Mouse (Mus musculus): Measurements from ENCODE around the gene Aars2. TPM values are rescaled to one million over a fixed set of nuclear protein-coding genes. Genes with fewer than 3 reads are reported as not detected.

Gene Aars2
- polyA plus RNA-seq, 1 experiment: 70.9 TPM

GRCm38 (mm10) chr17:45526571-45526970, 19.9 kb downstream of the Aars2 start:
- no peaks in the 10 kb centered on the region for H3K27me3 ChIP-seq (ENCODE audit: control insufficient read depth, insufficient read depth, low read length)
- no peak overlapping the region for H3K27ac ChIP-seq (ENCODE audit: control insufficient read depth, insufficient read depth, low read length)
- WGBS: 54% methylated on average over 5 of the region's 5 CpGs
- DNase-seq: no peak
- H3K4me1 ChIP-seq (replicated peaks; ENCODE audit: control insufficient read depth, insufficient read depth, low read length): peaks cover 10% of the 10 kb centered on the region
- H3K36me3 ChIP-seq (ENCODE audit: control insufficient read depth, insufficient read depth, low read length): no peaks in the 10 kb centered on the region
- TF ChIP-seq POLR2A (IDR thresholded peaks at IDR 0.05; ENCODE audit: control insufficient read depth, extremely low read depth, insufficient read depth, low read length, poor library complexity): no peak
- TF ChIP-seq CTCF (IDR thresholded peaks at IDR 0.05; ENCODE audit: borderline replicate concordance, control insufficient read depth, extremely low read depth, insufficient read depth, low read length, poor library complexity): no peak
- no peak overlapping the region for H3K4me3 ChIP-seq (ENCODE audit: control insufficient read depth, insufficient read depth, low read length)

- Histone ChIP-seq H3K27me3 (ENCODE audit: control insufficient read depth, insufficient read depth, low read length) (peaks cover 2% of the 10 kb centered on the region; the same call in 1 of the 2 replicates), H3K4me1 (replicated peaks; ENCODE audit: control insufficient read depth, insufficient read depth, low read length) (no peaks in the 10 kb centered on the region), H3K36me3 (ENCODE audit: control insufficient read depth, insufficient read depth, low read length) (no peaks in the 10 kb centered on the region), H3K27ac (ENCODE audit: control insufficient read depth, insufficient read depth, low read length) (no peak overlapping the region), H3K4me3 (ENCODE audit: control insufficient read depth, insufficient read depth, low read length) (no peak overlapping the region)
- WGBS: 42% methylated on average over 13 of the region's 13 CpGs
- no peak for DNase-seq
- TF ChIP-seq POLR2A (IDR thresholded peaks at IDR 0.05; ENCODE audit: control insufficient read depth, extremely low read depth, insufficient read depth, low read length, poor library complexity): no peak
- no peak for TF ChIP-seq CTCF (IDR thresholded peaks at IDR 0.05; ENCODE audit: borderline replicate concordance, control insufficient read depth, extremely low read depth, insufficient read depth, low read length, poor library complexity)
Observed at GRCm38 (mm10) chr17:45530346-45530782, 23.7 kb downstream of the Aars2 start.

GRCm38 (mm10) chr17:45532896-45533295, 26.3 kb downstream of the Aars2 start:
- H3K27ac ChIP-seq (ENCODE audit: control insufficient read depth, insufficient read depth, low read length): no peak overlapping the region
- peaks cover 2% of the 10 kb centered on the region; the same call in 1 of the 2 replicates for H3K27me3 ChIP-seq (ENCODE audit: control insufficient read depth, insufficient read depth, low read length)
- no peaks in the 10 kb centered on the region for H3K36me3 ChIP-seq (ENCODE audit: control insufficient read depth, insufficient read depth, low read length)
- WGBS: 45% methylated on average over 15 of the region's 15 CpGs
- no peaks in the 10 kb centered on the region for H3K4me1 ChIP-seq (replicated peaks; ENCODE audit: control insufficient read depth, insufficient read depth, low read length)
- no peak for DNase-seq
- H3K4me3 ChIP-seq (ENCODE audit: control insufficient read depth, insufficient read depth, low read length): no peak overlapping the region
- TF ChIP-seq CTCF (IDR thresholded peaks at IDR 0.05; ENCODE audit: borderline replicate concordance, control insufficient read depth, extremely low read depth, insufficient read depth, low read length, poor library complexity) (no peak), POLR2A (IDR thresholded peaks at IDR 0.05; ENCODE audit: control insufficient read depth, extremely low read depth, insufficient read depth, low read length, poor library complexity) (no peak)

GRCm38 (mm10) chr17:45536264-45536663, 29.6 kb downstream of the Aars2 start:
- Histone ChIP-seq H3K36me3 (ENCODE audit: control insufficient read depth, insufficient read depth, low read length) (no peaks in the 10 kb centered on the region), H3K27ac (ENCODE audit: control insufficient read depth, insufficient read depth, low read length) (no peak overlapping the region), H3K4me1 (replicated peaks; ENCODE audit: control insufficient read depth, insufficient read depth, low read length) (no peaks in the 10 kb centered on the region), H3K4me3 (ENCODE audit: control insufficient read depth, insufficient read depth, low read length) (no peak overlapping the region), H3K27me3 (ENCODE audit: control insufficient read depth, insufficient read depth, low read length) (peaks cover 2% of the 10 kb centered on the region; the same call in 1 of the 2 replicates)
- no peak for DNase-seq
- TF ChIP-seq CTCF (IDR thresholded peaks at IDR 0.05; ENCODE audit: borderline replicate concordance, control insufficient read depth, extremely low read depth, insufficient read depth, low read length, poor library complexity) (no peak), POLR2A (IDR thresholded peaks at IDR 0.05; ENCODE audit: control insufficient read depth, extremely low read depth, insufficient read depth, low read length, poor library complexity) (no peak)
- 19% methylated on average over 5 of the region's 5 CpGs for WGBS

GRCm38 (mm10) chr17:45538394-45538793, 31.8 kb downstream of the Aars2 start:
- 71% methylated on average over 4 of the region's 4 CpGs for WGBS
- H3K27me3 ChIP-seq (ENCODE audit: control insufficient read depth, insufficient read depth, low read length): no peaks in the 10 kb centered on the region; the same call in 1 of the 2 replicates
- TF ChIP-seq CTCF (IDR thresholded peaks at IDR 0.05; ENCODE audit: borderline replicate concordance, control insufficient read depth, extremely low read depth, insufficient read depth, low read length, poor library complexity) (no peak), POLR2A (IDR thresholded peaks at IDR 0.05; ENCODE audit: control insufficient read depth, extremely low read depth, insufficient read depth, low read length, poor library complexity) (no peak)
- H3K4me1 ChIP-seq (replicated peaks; ENCODE audit: control insufficient read depth, insufficient read depth, low read length): no peaks in the 10 kb centered on the region
- H3K36me3 ChIP-seq (ENCODE audit: control insufficient read depth, insufficient read depth, low read length): no peaks in the 10 kb centered on the region
- H3K4me3 ChIP-seq (ENCODE audit: control insufficient read depth, insufficient read depth, low read length): no peak overlapping the region
- no peak overlapping the region for H3K27ac ChIP-seq (ENCODE audit: control insufficient read depth, insufficient read depth, low read length)
- DNase-seq: no peak

- Histone ChIP-seq H3K4me3 (ENCODE audit: control insufficient read depth, insufficient read depth, low read length) (no peak overlapping the region), H3K27me3 (ENCODE audit: control insufficient read depth, insufficient read depth, low read length) (no peaks in the 10 kb centered on the region; the same call in 1 of the 2 replicates), H3K4me1 (replicated peaks; ENCODE audit: control insufficient read depth, insufficient read depth, low read length) (peaks cover 5% of the 10 kb centered on the region), H3K36me3 (ENCODE audit: control insufficient read depth, insufficient read depth, low read length) (no peaks in the 10 kb centered on the region), H3K27ac (ENCODE audit: control insufficient read depth, insufficient read depth, low read length) (no peak overlapping the region)
- no peak for DNase-seq
- TF ChIP-seq CTCF (IDR thresholded peaks at IDR 0.05; ENCODE audit: borderline replicate concordance, control insufficient read depth, extremely low read depth, insufficient read depth, low read length, poor library complexity): 0 out of 2 replicates have a peak, but pooled peaks have one; percentile 14
- TF ChIP-seq POLR2A (IDR thresholded peaks at IDR 0.05; ENCODE audit: control insufficient read depth, extremely low read depth, insufficient read depth, low read length, poor library complexity): no peak
- 79% methylated on average over 21 of the region's 21 CpGs for WGBS
Observed at GRCm38 (mm10) chr17:45539664-45540063, 33.0 kb downstream of the Aars2 start.

GRCm38 (mm10) chr17:45542129-45542528, 35.5 kb downstream of the Aars2 start:
- Histone ChIP-seq H3K27ac (ENCODE audit: control insufficient read depth, insufficient read depth, low read length) (no peak overlapping the region), H3K36me3 (ENCODE audit: control insufficient read depth, insufficient read depth, low read length) (no peaks in the 10 kb centered on the region; the same call in 1 of the 2 replicates), H3K27me3 (ENCODE audit: control insufficient read depth, insufficient read depth, low read length) (no peaks in the 10 kb centered on the region; the same call in 1 of the 2 replicates), H3K4me1 (replicated peaks; ENCODE audit: control insufficient read depth, insufficient read depth, low read length) (peaks cover 15% of the 10 kb centered on the region), H3K4me3 (ENCODE audit: control insufficient read depth, insufficient read depth, low read length) (no peak overlapping the region)
- no peak for TF ChIP-seq CTCF (IDR thresholded peaks at IDR 0.05; ENCODE audit: borderline replicate concordance, control insufficient read depth, extremely low read depth, insufficient read depth, low read length, poor library complexity)
- TF ChIP-seq POLR2A (IDR thresholded peaks at IDR 0.05; ENCODE audit: control insufficient read depth, extremely low read depth, insufficient read depth, low read length, poor library complexity): no peak
- no peak for DNase-seq
- WGBS: 44% methylated on average over 6 of the region's 6 CpGs
